ENCODE assay signal across 30 mouse cellular contexts in the genomic region with DNA sequence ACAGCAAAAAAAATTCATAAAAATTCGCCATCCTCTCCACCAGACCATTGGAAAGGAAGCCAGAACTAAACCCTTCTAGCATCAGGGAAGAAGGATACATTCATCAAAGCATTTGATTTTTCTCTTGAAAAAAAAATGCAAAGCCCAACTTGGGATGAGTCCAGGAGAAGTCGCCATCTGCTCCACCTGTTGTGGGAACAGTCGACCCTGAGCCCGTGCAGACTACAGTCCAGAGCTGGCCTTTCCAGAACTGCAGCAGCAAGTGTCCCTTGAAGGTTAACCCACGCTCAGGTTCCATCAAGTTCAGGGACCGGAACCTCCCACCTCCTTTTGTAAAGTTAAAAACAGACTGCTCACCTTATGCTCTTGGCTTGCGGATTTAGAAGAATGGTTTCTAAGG.
"Had no signal": no experiment of that assay in that cellular context is flagged by ENCODE, and none has a peak within 500 bp of the region (broad histone marks: within the 10 kb centered on the region; RNA-seq: fewer than 3 reads in every experiment).

No protein-coding gene starts in this region.

- H3K9ac ChIP-seq: limb, embryonic 12.5 days; limb, embryonic 13.5 days; limb, embryonic 15.5 days; liver, embryonic 12.5 days; liver, embryonic 13.5 days; liver, embryonic 14.5 days; liver, embryonic 15.5 days; liver, postnatal 0 days; lung, embryonic 14.5 days; lung, embryonic 15.5 days; midbrain, embryonic 12.5 days; midbrain, embryonic 13.5 days; midbrain, embryonic 15.5 days had no signal

- H3K9me3 ChIP-seq: limb, embryonic 10.5 days; limb, embryonic 12.5 days; limb, embryonic 13.5 days; limb, embryonic 15.5 days; liver, embryonic 12.5 days; liver, embryonic 13.5 days; liver, embryonic 15.5 days; lung, embryonic 15.5 days; megakaryocyte, embryonic 14.5 days; midbrain, embryonic 10.5 days; midbrain, embryonic 12.5 days; midbrain, embryonic 13.5 days; midbrain, embryonic 15.5 days had no signal

- H3K4me1 ChIP-seq: limb, embryonic 10.5 days; limb, embryonic 12.5 days; liver, embryonic 12.5 days; liver, embryonic 15.5 days; midbrain, embryonic 12.5 days; midbrain, embryonic 13.5 days; midbrain, embryonic 15.5 days had no signal

- H3K27me3 ChIP-seq: limb, embryonic 12.5 days; limb, embryonic 15.5 days; liver, embryonic 12.5 days; liver, embryonic 13.5 days; liver, embryonic 15.5 days; midbrain, embryonic 12.5 days; midbrain, embryonic 13.5 days; midbrain, embryonic 15.5 days had no signal

- H3K36me3 ChIP-seq: limb, embryonic 10.5 days; limb, embryonic 12.5 days; limb, embryonic 13.5 days; limb, embryonic 15.5 days; liver, embryonic 12.5 days; liver, embryonic 13.5 days; liver, embryonic 15.5 days; lung, embryonic 15.5 days; midbrain, embryonic 10.5 days; midbrain, embryonic 12.5 days; midbrain, embryonic 13.5 days; midbrain, embryonic 15.5 days had no signal

- H3K27ac ChIP-seq: left cerebral cortex, adult 2 months; limb, embryonic 10.5 days; limb, embryonic 12.5 days; limb, embryonic 13.5 days; limb, embryonic 15.5 days; liver, embryonic 12.5 days; liver, embryonic 13.5 days; liver, embryonic 14.5 days; liver, embryonic 15.5 days; lung, embryonic 15.5 days; macrophage; midbrain, embryonic 10.5 days; midbrain, embryonic 12.5 days; midbrain, embryonic 13.5 days; midbrain, embryonic 15.5 days had no signal

- H3K4me3 ChIP-seq: left cerebral cortex, adult 2 months; limb, embryonic 10.5 days; limb, embryonic 12.5 days; limb, embryonic 13.5 days; limb, embryonic 15.5 days; liver, embryonic 12.5 days; liver, embryonic 13.5 days; liver, embryonic 15.5 days; lung, embryonic 15.5 days; megakaryocyte, embryonic 14.5 days; midbrain, embryonic 10.5 days; midbrain, embryonic 12.5 days; midbrain, embryonic 13.5 days; midbrain, embryonic 15.5 days had no signal

- H3K4me2 ChIP-seq: limb, embryonic 12.5 days; limb, embryonic 13.5 days; limb, embryonic 15.5 days; liver, embryonic 11.5 days; liver, embryonic 12.5 days; liver, embryonic 13.5 days; liver, embryonic 15.5 days; lung, embryonic 14.5 days; lung, embryonic 15.5 days; midbrain, embryonic 11.5 days; midbrain, embryonic 12.5 days; midbrain, embryonic 13.5 days; midbrain, embryonic 15.5 days had no signal

- DNase-seq: left cerebral cortex, postnatal 4 days; liver; liver, embryonic 13.5 days; liver, postnatal 0 days; lung, adult 18-20 months; lung, adult 2 months; lung, embryonic 14.5 days; lung, postnatal 10 days; lung, postnatal 14 days; lung, postnatal 36 days; lung, postnatal 4 days; midbrain, embryonic 14.5 days had no signal

- ATAC-seq: liver, embryonic 12.5 days; liver, postnatal 0 days; midbrain, embryonic 13.5 days; midbrain, embryonic 15.5 days; midbrain, embryonic 16.5 days had no signal
